17 mouse cellular contexts compared by ENCODE assay signal in the genomic region with DNA sequence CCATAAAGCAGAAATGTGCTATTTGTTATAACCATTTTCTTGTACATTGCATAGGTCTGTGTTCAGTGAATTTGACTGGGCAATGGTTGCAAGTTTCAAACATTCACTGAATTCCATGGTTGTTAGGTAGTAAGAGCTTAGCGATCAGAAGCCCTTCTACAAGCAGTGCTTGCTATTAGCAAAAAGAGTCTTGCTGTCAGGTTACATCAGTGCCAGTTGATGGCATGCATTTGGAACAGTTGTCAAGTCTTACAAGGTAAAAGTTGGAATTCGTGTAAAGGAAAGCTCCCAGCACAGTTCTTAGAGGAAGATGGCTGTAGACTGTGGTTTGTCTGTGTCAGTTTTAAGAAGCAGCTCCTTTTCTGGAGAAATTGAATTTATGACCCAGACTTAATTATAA.
"Had no signal": no experiment of that assay in that cellular context is flagged by ENCODE, and none has a peak within 500 bp of the region (broad histone marks: within the 10 kb centered on the region; RNA-seq: fewer than 3 reads in every experiment).

No protein-coding gene starts in this region.

- H3K4me1 ChIP-seq: liver, embryonic 13.5 days; liver, embryonic 15.5 days; midbrain, embryonic 10.5 days; midbrain, embryonic 12.5 days; neural tube, embryonic 13.5 days; neural tube, embryonic 15.5 days had no signal

- ATAC-seq: liver, postnatal 0 days had no signal

- H3K36me3 ChIP-seq: liver, embryonic 13.5 days; liver, embryonic 15.5 days; midbrain, embryonic 10.5 days; midbrain, embryonic 12.5 days; neural tube, embryonic 13.5 days; neural tube, embryonic 15.5 days had no signal

- H3K9me3 ChIP-seq: liver, embryonic 13.5 days; liver, embryonic 15.5 days; midbrain, embryonic 12.5 days; neural tube, embryonic 13.5 days; neural tube, embryonic 15.5 days had no signal

- H3K9ac ChIP-seq: liver, embryonic 13.5 days; liver, embryonic 15.5 days; liver, postnatal 0 days; lung, embryonic 14.5 days; midbrain, embryonic 12.5 days; neural tube, embryonic 13.5 days; neural tube, embryonic 15.5 days had no signal

- DNase-seq: liver, embryonic 13.5 days; liver, postnatal 0 days; lung, embryonic 14.5 days; lung, postnatal 10 days; lung, postnatal 4 days; midbrain, embryonic 14.5 days; right cerebral cortex, postnatal 14 days; right cerebral cortex, postnatal 4 days; spleen, adult 18-20 months; thymus, adult 18-20 months; thymus, postnatal 14 days; thymus, postnatal 36 days had no signal

- H3K27ac ChIP-seq: liver, embryonic 13.5 days; liver, embryonic 15.5 days; midbrain, embryonic 10.5 days; midbrain, embryonic 12.5 days; neural tube, embryonic 13.5 days; neural tube, embryonic 15.5 days had no signal

- H3K4me2 ChIP-seq: liver, embryonic 13.5 days; liver, embryonic 15.5 days; lung, embryonic 14.5 days; midbrain, embryonic 12.5 days; neural tube, embryonic 13.5 days; neural tube, embryonic 15.5 days had no signal

- H3K4me3 ChIP-seq: liver, embryonic 13.5 days; liver, embryonic 15.5 days; midbrain, embryonic 10.5 days; midbrain, embryonic 12.5 days; neural tube, embryonic 13.5 days; neural tube, embryonic 15.5 days had no signal

- H3K27me3 ChIP-seq: liver, embryonic 13.5 days; liver, embryonic 15.5 days; midbrain, embryonic 12.5 days; neural tube, embryonic 13.5 days; neural tube, embryonic 15.5 days had no signal
